Mouse (Mus musculus): ENCODE measurements at regions not wholly inside any gene's neighbourhood (a gene's known extent, or its start where the extent isn't known, plus 50 kb on each side); places are given as distances from the start of the nearest gene placed in this dataset.

GRCm38 (mm10) chr11:20914297-20914997 is 83.6 kb upstream of the Lgalsl start:
- 48% methylated on average over 12 of the region's 12 CpGs for WGBS
- DNase-seq (ENCODE audit: low spot score) (no peak), ATAC-seq (ENCODE audit: low FRiP score, low read depth) (no peak)
- no peak for TF ChIP-seq POLR2A (IDR thresholded peaks at IDR 0.05; ENCODE audit: borderline replicate concordance, extremely low read depth, insufficient read depth, insufficient read length)
- Histone ChIP-seq H3K9ac (ENCODE audit: low read depth, low read length, severe bottlenecking) (no peak overlapping the region), H3K36me3 (ENCODE audit: control insufficient read depth, insufficient read depth, low read length) (no peaks in the 10 kb centered on the region), H3K27me3 (ENCODE audit: control insufficient read depth, insufficient read depth, low read length) (no peaks in the 10 kb centered on the region), H3K27ac (replicated peaks; ENCODE audit: low read depth, low read length) (no peak overlapping the region), H3K9me3 (ENCODE audit: control insufficient read depth, low read length) (no peaks in the 10 kb centered on the region), H3K4me1 (ENCODE audit: control insufficient read depth, insufficient read depth, low read length) (peaks cover 25% of the 10 kb centered on the region), H3K4me2 (replicated peaks; ENCODE audit: low read depth, low read length, severe bottlenecking) (no peak overlapping the region), H3K4me3 (replicated peaks; ENCODE audit: low read length) (no peak overlapping the region)

GRCm38 (mm10) chr11:20915182-20915602 is 84.3 kb upstream of the Lgalsl start:
- Histone ChIP-seq H3K4me2 (replicated peaks; ENCODE audit: low read depth, low read length, severe bottlenecking) (no peak overlapping the region), H3K36me3 (ENCODE audit: control insufficient read depth, insufficient read depth, low read length) (no peaks in the 10 kb centered on the region), H3K4me1 (ENCODE audit: control insufficient read depth, insufficient read depth, low read length) (peaks cover 25% of the 10 kb centered on the region), H3K9ac (ENCODE audit: low read depth, low read length, severe bottlenecking) (no peak overlapping the region), H3K4me3 (replicated peaks; ENCODE audit: low read length) (no peak overlapping the region), H3K27ac (replicated peaks; ENCODE audit: low read depth, low read length) (0 out of 2 replicates have a peak overlapping the region, but pooled peaks have one; percentile 33), H3K27me3 (ENCODE audit: control insufficient read depth, insufficient read depth, low read length) (no peaks in the 10 kb centered on the region), H3K9me3 (ENCODE audit: control insufficient read depth, low read length) (no peaks in the 10 kb centered on the region)
- no peak for TF ChIP-seq POLR2A (IDR thresholded peaks at IDR 0.05; ENCODE audit: borderline replicate concordance, extremely low read depth, insufficient read depth, insufficient read length)
- WGBS, result 11% methylated on average over 8 of the region's 8 CpGs
- DNase-seq (ENCODE audit: low spot score) (peak; percentile 58), ATAC-seq (ENCODE audit: low FRiP score, low read depth) (peak; percentile 31; the same call in 1 of the 2 replicates)

DNA sequence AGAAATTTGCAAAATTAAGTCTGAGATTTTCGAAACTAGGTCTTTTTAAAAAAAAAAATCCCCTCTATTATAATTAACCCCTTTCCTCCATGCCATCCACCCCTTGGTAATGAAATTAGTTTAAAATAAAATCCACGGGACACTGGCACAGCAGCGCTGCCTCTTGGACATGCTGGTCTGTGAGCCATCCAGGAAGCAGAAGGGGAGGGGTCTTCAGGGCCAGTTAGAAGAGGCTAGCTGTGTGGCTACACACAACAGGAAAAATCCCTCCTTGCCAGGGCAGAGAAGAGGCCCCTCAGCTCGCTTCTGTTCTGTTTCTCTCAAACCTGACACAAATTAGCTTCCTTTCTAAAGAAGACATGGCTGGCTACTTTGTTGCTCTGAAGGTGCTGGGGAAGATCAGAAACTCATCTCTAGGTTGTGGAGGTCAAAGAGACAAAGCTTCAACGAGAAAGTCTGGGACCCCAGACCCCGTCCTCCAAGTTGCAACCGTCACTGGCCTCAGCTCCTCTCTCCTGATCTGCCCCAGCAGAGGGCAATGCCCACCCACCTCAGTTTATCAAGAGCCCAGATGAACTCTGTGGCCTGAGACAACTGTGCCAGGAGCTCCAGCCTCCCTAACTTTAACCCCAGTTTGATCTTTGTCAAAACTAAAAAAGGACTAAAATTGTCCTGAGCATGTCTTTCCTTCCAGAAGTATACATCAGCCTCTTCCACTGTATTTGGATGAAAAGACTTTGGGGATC is 85.0 kb upstream of the Lgalsl start:
- DNase-seq (ENCODE audit: low spot score) (no peak), ATAC-seq (ENCODE audit: low FRiP score, low read depth) (no peak)
- Histone ChIP-seq H3K4me2 (replicated peaks; ENCODE audit: low read depth, low read length, severe bottlenecking) (no peak overlapping the region), H3K9me3 (ENCODE audit: control insufficient read depth, low read length) (no peaks in the 10 kb centered on the region), H3K9ac (ENCODE audit: low read depth, low read length, severe bottlenecking) (no peak overlapping the region), H3K27me3 (ENCODE audit: control insufficient read depth, insufficient read depth, low read length) (no peaks in the 10 kb centered on the region), H3K27ac (replicated peaks; ENCODE audit: low read depth, low read length) (peak overlapping the region; percentile 44; the same call in 1 of the 2 replicates), H3K4me3 (replicated peaks; ENCODE audit: low read length) (no peak overlapping the region), H3K36me3 (ENCODE audit: control insufficient read depth, insufficient read depth, low read length) (no peaks in the 10 kb centered on the region), H3K4me1 (ENCODE audit: control insufficient read depth, insufficient read depth, low read length) (peaks cover 25% of the 10 kb centered on the region)
- TF ChIP-seq POLR2A (IDR thresholded peaks at IDR 0.05; ENCODE audit: borderline replicate concordance, extremely low read depth, insufficient read depth, insufficient read length), result no peak
- 36% methylated on average over 7 of the region's 7 CpGs for WGBS

DNA sequence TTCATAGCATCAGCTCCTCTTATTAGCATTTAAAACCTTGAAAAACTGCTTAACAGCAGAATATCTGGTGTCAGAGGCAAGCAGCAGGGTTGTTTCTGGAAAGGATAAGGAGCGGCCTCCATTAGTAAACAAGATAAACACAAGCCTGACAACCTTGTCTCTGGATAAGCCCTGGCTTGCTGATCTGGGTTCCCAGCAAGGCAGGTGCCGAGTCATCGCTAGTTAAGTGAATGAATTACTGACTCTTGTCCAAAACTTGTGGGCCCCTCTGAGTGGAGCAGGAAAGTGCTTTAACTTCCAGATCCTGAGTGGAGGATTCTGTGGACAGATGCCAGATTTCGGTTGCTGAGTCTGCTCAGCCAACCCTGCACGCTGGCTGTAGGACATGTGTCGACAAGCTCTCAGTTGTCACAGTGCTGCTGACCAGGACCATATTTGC is 85.6 kb upstream of the Lgalsl start:
- Histone ChIP-seq H3K4me1 (ENCODE audit: control insufficient read depth, insufficient read depth, low read length) (peaks cover 27% of the 10 kb centered on the region), H3K27me3 (ENCODE audit: control insufficient read depth, insufficient read depth, low read length) (no peaks in the 10 kb centered on the region), H3K9me3 (ENCODE audit: control insufficient read depth, low read length) (no peaks in the 10 kb centered on the region), H3K4me3 (replicated peaks; ENCODE audit: low read length) (no peak overlapping the region), H3K27ac (replicated peaks; ENCODE audit: low read depth, low read length) (no peak overlapping the region), H3K36me3 (ENCODE audit: control insufficient read depth, insufficient read depth, low read length) (no peaks in the 10 kb centered on the region), H3K4me2 (replicated peaks; ENCODE audit: low read depth, low read length, severe bottlenecking) (no peak overlapping the region), H3K9ac (ENCODE audit: low read depth, low read length, severe bottlenecking) (no peak overlapping the region)
- peak; percentile 64 for DNase-seq (ENCODE audit: low spot score)
- WGBS, result 48% methylated on average over 6 of the region's 6 CpGs
- TF ChIP-seq POLR2A (IDR thresholded peaks at IDR 0.05; ENCODE audit: borderline replicate concordance, extremely low read depth, insufficient read depth, insufficient read length), result no peak
- no peak for ATAC-seq (ENCODE audit: low FRiP score, low read depth)

DNA sequence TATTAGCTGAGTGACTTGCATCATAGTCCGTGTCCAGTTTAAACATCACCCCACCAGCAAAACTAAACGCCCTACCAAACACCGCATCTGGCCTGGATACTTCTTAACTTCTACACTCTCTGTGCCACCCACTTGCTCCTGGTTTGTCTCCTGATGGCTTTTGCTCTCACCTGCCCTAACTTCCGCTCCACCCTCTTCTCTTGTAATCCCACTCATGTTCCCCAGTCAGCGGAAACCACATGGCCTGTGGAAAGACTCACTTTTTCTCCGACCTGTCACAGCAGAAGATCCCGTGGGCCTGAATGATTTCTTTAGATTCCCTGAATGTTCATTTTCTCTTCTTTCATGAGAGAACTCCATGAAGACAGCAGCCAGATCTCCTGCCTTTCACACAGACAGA is 86.1 kb upstream of the Lgalsl start:
- ATAC-seq (ENCODE audit: low FRiP score, low read depth), result no peak
- H3K9ac ChIP-seq (ENCODE audit: low read depth, low read length, severe bottlenecking), result no peak overlapping the region
- WGBS, result 85% methylated on average over 7 of the region's 7 CpGs
- DNase-seq (ENCODE audit: low spot score), result no peak
- H3K4me2 ChIP-seq (replicated peaks; ENCODE audit: low read depth, low read length, severe bottlenecking), result no peak overlapping the region
- H3K4me3 ChIP-seq (replicated peaks; ENCODE audit: low read length), result no peak overlapping the region
- TF ChIP-seq POLR2A (IDR thresholded peaks at IDR 0.05; ENCODE audit: borderline replicate concordance, extremely low read depth, insufficient read depth, insufficient read length), result no peak
- no peaks in the 10 kb centered on the region for H3K9me3 ChIP-seq (ENCODE audit: control insufficient read depth, low read length)
- no peaks in the 10 kb centered on the region for H3K27me3 ChIP-seq (ENCODE audit: control insufficient read depth, insufficient read depth, low read length)
- H3K27ac ChIP-seq (replicated peaks; ENCODE audit: low read depth, low read length), result no peak overlapping the region
- H3K4me1 ChIP-seq (ENCODE audit: control insufficient read depth, insufficient read depth, low read length), result peaks cover 28% of the 10 kb centered on the region
- H3K36me3 ChIP-seq (ENCODE audit: control insufficient read depth, insufficient read depth, low read length), result no peaks in the 10 kb centered on the region

All from limb, embryonic 14.5 days (tissue).